Mouse (Mus musculus): ENCODE data around the gene Hnrnph1. TPM values are rescaled to one million over a fixed set of nuclear protein-coding genes. Genes with fewer than 3 reads are reported as not detected.

Hnrnph1 gene
- total and polyA plus RNA-seq, 2 experiments from 2014 or later, result 176 to 244 TPM

DNA sequence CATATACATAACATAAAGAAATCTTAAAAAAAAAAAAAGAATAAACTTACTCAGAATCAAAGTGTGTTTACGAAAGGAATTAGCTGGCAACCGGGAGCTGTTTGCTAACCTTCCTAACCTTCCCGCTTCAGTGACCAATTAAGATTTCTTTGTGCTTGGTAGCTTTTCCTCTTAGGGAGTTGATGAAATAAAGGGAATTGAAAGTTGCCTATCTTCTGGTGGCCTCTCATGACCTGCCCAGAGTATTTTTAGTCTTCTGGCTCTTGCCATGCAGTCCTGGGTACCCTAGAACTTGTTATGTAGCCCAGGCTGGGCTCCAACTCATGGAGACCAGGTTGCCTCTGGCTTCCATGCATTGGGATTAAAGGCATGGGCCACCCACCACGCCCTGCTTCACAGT lies 31.3 kb upstream of the Hnrnph1 start:
- Histone ChIP-seq H3K4me2 (ENCODE audit: low read depth, low read length) (no peak overlapping the region), H3K27me3 (ENCODE audit: insufficient read depth, low read length) (no peaks in the 10 kb centered on the region), H3K9me3 (ENCODE audit: low read length) (no peaks in the 10 kb centered on the region), H3K27ac (no peak overlapping the region), H3K9ac (replicated peaks; ENCODE audit: low read length) (no peak overlapping the region), H3K36me3 (ENCODE audit: insufficient read depth, low read length) (no peaks in the 10 kb centered on the region), H3K4me3 (ENCODE audit: low read length) (no peak overlapping the region), H3K4me1 (ENCODE audit: insufficient read depth, low read length) (no peaks in the 10 kb centered on the region)
- no peak for TF ChIP-seq CTCF (IDR thresholded peaks at IDR 0.05; ENCODE audit: low read depth)
- ATAC-seq (no peak), DNase-seq (ENCODE audit: low spot score) (no peak)
- 84% methylated on average over 4 of the region's 4 CpGs for WGBS

- WGBS, result 91% methylated on average over 9 of the region's 9 CpGs
- H3K9me3 ChIP-seq (ENCODE audit: low read length), result no peaks in the 10 kb centered on the region
- no peak for TF ChIP-seq CTCF (IDR thresholded peaks at IDR 0.05; ENCODE audit: low read depth)
- no peaks in the 10 kb centered on the region for H3K36me3 ChIP-seq (ENCODE audit: insufficient read depth, low read length)
- no peak for ATAC-seq
- H3K27me3 ChIP-seq (ENCODE audit: insufficient read depth, low read length), result no peaks in the 10 kb centered on the region
- H3K4me1 ChIP-seq (ENCODE audit: insufficient read depth, low read length), result no peaks in the 10 kb centered on the region
- DNase-seq (ENCODE audit: low spot score), result no peak
- no peak overlapping the region for H3K4me2 ChIP-seq (ENCODE audit: low read depth, low read length)
- no peak overlapping the region for H3K27ac ChIP-seq
- no peak overlapping the region for H3K9ac ChIP-seq (replicated peaks; ENCODE audit: low read length)
- no peak overlapping the region for H3K4me3 ChIP-seq (ENCODE audit: low read length)
These were observed 30.3 kb upstream of the Hnrnph1 start for GRCm38 (mm10) chr11:50346256-50347032.

GRCm38 (mm10) chr11:50352177-50352576 lies 24.6 kb upstream of the Hnrnph1 start:
- Histone ChIP-seq H3K9me3 (ENCODE audit: low read length) (no peaks in the 10 kb centered on the region), H3K4me3 (ENCODE audit: low read length) (no peak overlapping the region), H3K9ac (replicated peaks; ENCODE audit: low read length) (no peak overlapping the region), H3K27ac (no peak overlapping the region), H3K4me1 (ENCODE audit: insufficient read depth, low read length) (no peaks in the 10 kb centered on the region), H3K36me3 (ENCODE audit: insufficient read depth, low read length) (no peaks in the 10 kb centered on the region), H3K4me2 (ENCODE audit: low read depth, low read length) (no peak overlapping the region), H3K27me3 (ENCODE audit: insufficient read depth, low read length) (no peaks in the 10 kb centered on the region)
- ATAC-seq (no peak), DNase-seq (ENCODE audit: low spot score) (no peak)
- TF ChIP-seq CTCF (IDR thresholded peaks at IDR 0.05; ENCODE audit: low read depth), result no peak
- WGBS, result 85% methylated on average over 2 of the region's 2 CpGs

GRCm38 (mm10) chr11:50354162-50354561 lies 22.6 kb upstream of the Hnrnph1 start, which contains the start of gene Cby3:
TSS of gene Cby3 (plus strand) at chr11:50354462.
- Histone ChIP-seq H3K4me1 (ENCODE audit: insufficient read depth, low read length) (no peaks in the 10 kb centered on the region), H3K27ac (no peak within 1 kb of the TSS), H3K27me3 (ENCODE audit: insufficient read depth, low read length) (no peaks in the 10 kb centered on the region), H3K4me3 (ENCODE audit: low read length) (no peak within 1 kb of the TSS), H3K9ac (replicated peaks; ENCODE audit: low read length) (no peak within 1 kb of the TSS), H3K36me3 (ENCODE audit: insufficient read depth, low read length) (no peaks in the 10 kb centered on the region), H3K4me2 (ENCODE audit: low read depth, low read length) (no peak within 1 kb of the TSS), H3K9me3 (ENCODE audit: low read length) (no peaks in the 10 kb centered on the region)
- ATAC-seq, result no peak
- DNase-seq (ENCODE audit: low spot score), result no peak
- no peak for TF ChIP-seq CTCF (IDR thresholded peaks at IDR 0.05; ENCODE audit: low read depth)

- Histone ChIP-seq H3K36me3 (ENCODE audit: insufficient read depth, low read length) (no peaks in the 10 kb centered on the region), H3K27ac (no peak overlapping the region), H3K4me2 (ENCODE audit: low read depth, low read length) (no peak overlapping the region), H3K4me1 (ENCODE audit: insufficient read depth, low read length) (no peaks in the 10 kb centered on the region), H3K9me3 (ENCODE audit: low read length) (no peaks in the 10 kb centered on the region), H3K27me3 (ENCODE audit: insufficient read depth, low read length) (no peaks in the 10 kb centered on the region), H3K9ac (replicated peaks; ENCODE audit: low read length) (no peak overlapping the region), H3K4me3 (ENCODE audit: low read length) (no peak overlapping the region)
- ATAC-seq (no peak), DNase-seq (ENCODE audit: low spot score) (no peak)
- TF ChIP-seq CTCF (IDR thresholded peaks at IDR 0.05; ENCODE audit: low read depth), result no peak
- WGBS, result 71% methylated on average over 3 of the region's 3 CpGs
These were observed 21.9 kb upstream of the Hnrnph1 start for GRCm38 (mm10) chr11:50354851-50355250.

DNA sequence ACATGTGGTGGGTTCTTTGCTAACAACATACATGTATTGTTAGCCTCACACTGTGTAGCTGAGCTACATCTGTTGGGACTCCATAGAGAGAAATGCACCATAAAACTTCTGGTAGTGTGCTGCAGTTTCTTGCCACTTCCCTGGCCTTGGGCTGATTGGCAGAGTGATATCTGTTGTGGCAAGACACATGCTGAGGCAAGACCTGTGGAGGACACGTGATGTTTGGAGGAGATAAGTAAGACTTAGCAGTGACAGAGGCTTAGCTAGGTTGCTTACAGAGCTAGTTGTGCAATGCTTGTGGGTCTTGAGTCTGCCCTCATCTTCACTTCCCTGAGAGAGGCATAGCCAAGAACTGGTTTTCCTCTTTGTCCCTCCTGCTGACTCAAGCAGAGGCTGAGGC lies 21.4 kb upstream of the Hnrnph1 start:
- H3K9me3 ChIP-seq (ENCODE audit: low read length), result no peaks in the 10 kb centered on the region
- no peaks in the 10 kb centered on the region for H3K27me3 ChIP-seq (ENCODE audit: insufficient read depth, low read length)
- 79% methylated on average over 1 of the region's 1 CpGs for WGBS
- TF ChIP-seq CTCF (IDR thresholded peaks at IDR 0.05; ENCODE audit: low read depth), result no peak
- no peak overlapping the region for H3K27ac ChIP-seq
- no peak overlapping the region for H3K4me2 ChIP-seq (ENCODE audit: low read depth, low read length)
- H3K9ac ChIP-seq (replicated peaks; ENCODE audit: low read length), result no peak overlapping the region
- no peak for ATAC-seq
- DNase-seq (ENCODE audit: low spot score), result no peak
- H3K4me3 ChIP-seq (ENCODE audit: low read length), result no peak overlapping the region
- no peaks in the 10 kb centered on the region for H3K4me1 ChIP-seq (ENCODE audit: insufficient read depth, low read length)
- no peaks in the 10 kb centered on the region for H3K36me3 ChIP-seq (ENCODE audit: insufficient read depth, low read length)

Measured in hindbrain, postnatal 0 days (tissue).